Mouse (Mus musculus) olfactory bulb, adult 2 months (tissue): ENCODE results near the gene Kalrn. TPM values are rescaled to one million over a fixed set of nuclear protein-coding genes. Genes with fewer than 3 reads are reported as not detected.

Source experiments
- H3K27ac ChIP-seq: fragments of 200-500 bp; 2 replicates; pipeline ENCODE4 v1.5.1; 2012; ENCODE audit warnings: low read depth, low read length; ENCODE audit not compliant: insufficient read depth
- H3K4me1 ChIP-seq: fragments of 200-500 bp; 2 replicates; pipeline ENCODE4 v1.6.1; 2012; ENCODE audit warnings: low read length; ENCODE audit not compliant: control insufficient read depth, insufficient read depth
- H3K4me3 ChIP-seq: fragments of 200-500 bp; 2 replicates; pipeline ENCODE4 v1.5.1; 2012; ENCODE audit warnings: mild to moderate bottlenecking, low read depth, low read length, moderate library complexity; ENCODE audit not compliant: insufficient read depth
- CTCF ChIP-seq: fragments of 200-500 bp; IDR thresholded peaks from 2 replicates; pipeline ENCODE4 v1.5.1; 2012; ENCODE audit warnings: low read depth, mild to moderate bottlenecking, low read length, moderate library complexity; ENCODE audit not compliant: insufficient read depth
- POLR2A ChIP-seq: fragments of 200-500 bp; IDR thresholded peaks from 2 replicates; pipeline ENCODE4 v1.6.1; 2012; ENCODE audit warnings: mild to moderate bottlenecking, low read depth, low read length, moderate library complexity; ENCODE audit not compliant: insufficient read depth
- WGBS: fragments of 180-500 bp; shearing (Covaris S2); methylation state at CpG from one replicate; pipeline ENCODE4 v1.1.7; 2018; 5-methylcytosine and 5-hydroxymethylcytosine counted together
- polyA plus RNA-seq: library from polyadenylated mRNA; stranded (reverse); fragments of >200 nt; gene quantifications from 2 replicates; pipeline ENCODE4 v1.2.4, GENCODE M21; 2012; ENCODE audit warnings: low replicate concordance; ENCODE audit not compliant: missing spikeins, insufficient read depth, insufficient read length

Kalrn gene
- polyA plus RNA-seq, 1 experiment: 153 TPM

GRCm38 (mm10) chr16:33922111-33923000 is 651.0 kb downstream of the Kalrn start:
- no peak for TF ChIP-seq CTCF
- TF ChIP-seq POLR2A: no peak
- WGBS: 62% methylated on average over 18 of the region's 18 CpGs
- Histone ChIP-seq H3K27ac (no peak overlapping the region), H3K4me1 (peaks cover 5% of the 10 kb centered on the region; the same call in 1 of the 2 replicates), H3K4me3 (no peak overlapping the region)

DNA sequence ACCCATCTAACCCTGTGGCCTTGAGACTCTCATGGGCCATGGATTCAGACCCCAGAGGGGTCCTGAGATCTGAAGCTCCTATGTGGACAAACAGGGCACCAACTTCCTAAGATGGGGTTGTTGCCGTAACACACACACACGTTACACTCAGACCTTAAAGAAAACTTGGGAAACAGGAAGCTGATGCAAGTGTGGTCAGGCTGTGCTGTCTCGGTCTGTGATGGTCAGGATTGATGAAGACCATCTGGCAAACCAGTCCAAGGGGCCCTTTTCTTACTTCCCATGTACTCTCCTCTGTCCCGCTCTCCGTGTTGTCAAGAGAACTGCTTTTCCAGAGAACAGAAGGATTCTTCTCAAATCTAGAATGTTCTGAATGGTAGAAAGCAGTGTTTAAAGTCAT is 651.8 kb downstream of the Kalrn start:
- Histone ChIP-seq H3K4me3 (no peak overlapping the region), H3K4me1 (peaks cover 8% of the 10 kb centered on the region; the same call in 1 of the 2 replicates), H3K27ac (no peak overlapping the region)
- TF ChIP-seq POLR2A: no peak
- no peak for TF ChIP-seq CTCF
- 91% methylated on average over 5 of the region's 5 CpGs for WGBS

Other genes with a start within 250 kb of the Kalrn start
- gene Ropn1, start 76.4 kb upstream of the Kalrn start, polyA plus RNA-seq: not detected in 2 replicates
- gene Ccdc14, start 117.1 kb upstream of the Kalrn start, polyA plus RNA-seq: not detected in 2 replicates
- not detected in 2 replicates for gene Mylk, start 171.7 kb upstream of the Kalrn start, polyA plus RNA-seq